Mouse (Mus musculus): ENCODE measurements around the gene 6030445D17Rik. TPM values are rescaled to one million over a fixed set of nuclear protein-coding genes. Genes with fewer than 3 reads are reported as not detected.
A peak's percentile ranks its signal among the peaks of the same experiment; 100 is the strongest.

The 6030445D17Rik gene
- polyA plus RNA-seq, 1 experiment from 2014 or later = not detected

DNA sequence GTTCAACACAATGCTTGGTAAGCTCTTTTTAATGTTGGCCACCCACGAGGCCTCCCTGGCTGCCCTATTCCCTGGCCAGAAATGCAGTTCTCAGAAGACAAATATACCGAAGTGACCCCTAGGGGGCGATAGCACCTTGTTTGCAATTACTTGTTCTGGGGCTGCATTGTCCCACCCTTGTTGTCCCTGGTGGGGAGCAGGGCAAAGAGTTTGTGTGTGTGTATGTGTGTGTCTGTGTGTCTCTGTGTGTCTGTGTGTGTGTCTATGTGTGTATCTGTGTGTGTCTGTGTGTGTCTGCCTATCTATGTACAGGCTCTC, 30.7 kb upstream of the 6030445D17Rik start:
- H3K9ac ChIP-seq (ENCODE audit: low read length) = no peak overlapping the region
- H3K36me3 ChIP-seq (ENCODE audit: control insufficient read depth, insufficient read depth) = no peaks in the 10 kb centered on the region
- H3K4me3 ChIP-seq (ENCODE audit: low read length) = no peak overlapping the region
- H3K4me1 ChIP-seq (ENCODE audit: control insufficient read depth, insufficient read depth, low read length) = no peaks in the 10 kb centered on the region
- no peaks in the 10 kb centered on the region for H3K9me3 ChIP-seq (replicated peaks; ENCODE audit: control insufficient read depth, low read length)
- WGBS = 4% methylated on average over 3 of the region's 3 CpGs
- peak overlapping the region; percentile 37; the same call in 1 of the 2 replicates for H3K27ac ChIP-seq (ENCODE audit: low read length)
- no peak for ATAC-seq (replicated peaks; ENCODE audit: extremely low read depth, insufficient read depth, low FRiP score)
- no peak overlapping the region for H3K4me2 ChIP-seq (ENCODE audit: low read depth, low read length)
- no peaks in the 10 kb centered on the region for H3K27me3 ChIP-seq (ENCODE audit: control insufficient read depth, insufficient read depth, low read length)

DNA sequence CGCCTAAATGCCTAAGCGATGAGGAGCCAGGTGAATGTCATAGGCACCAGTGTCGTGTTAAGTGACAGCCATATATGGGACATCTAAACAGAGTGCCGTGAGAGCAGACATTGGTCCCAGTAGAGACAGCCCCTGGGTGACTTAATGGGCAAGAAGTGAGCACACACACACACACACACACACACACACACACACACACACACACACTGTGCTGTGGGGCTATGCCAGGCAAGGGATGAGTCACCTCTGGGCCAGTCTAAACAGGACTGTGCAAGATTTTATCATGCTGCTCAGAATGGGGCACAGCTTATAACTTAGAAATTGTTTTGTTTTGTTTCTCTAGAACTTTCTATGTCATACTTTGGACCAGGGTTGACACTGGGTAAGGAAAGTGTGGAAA, 28.0 kb upstream of the 6030445D17Rik start:
- no peaks in the 10 kb centered on the region for H3K4me1 ChIP-seq (ENCODE audit: control insufficient read depth, insufficient read depth, low read length)
- no peak overlapping the region for H3K9ac ChIP-seq (ENCODE audit: low read length)
- H3K27ac ChIP-seq (ENCODE audit: low read length) = no peak overlapping the region
- no peak overlapping the region for H3K4me3 ChIP-seq (ENCODE audit: low read length)
- H3K36me3 ChIP-seq (ENCODE audit: control insufficient read depth, insufficient read depth) = no peaks in the 10 kb centered on the region
- no peaks in the 10 kb centered on the region for H3K27me3 ChIP-seq (ENCODE audit: control insufficient read depth, insufficient read depth, low read length)
- H3K4me2 ChIP-seq (ENCODE audit: low read depth, low read length) = no peak overlapping the region
- H3K9me3 ChIP-seq (replicated peaks; ENCODE audit: control insufficient read depth, low read length) = no peaks in the 10 kb centered on the region
- WGBS = 66% methylated on average over 4 of the region's 4 CpGs
- no peak for ATAC-seq (replicated peaks; ENCODE audit: extremely low read depth, insufficient read depth, low FRiP score)

DNA sequence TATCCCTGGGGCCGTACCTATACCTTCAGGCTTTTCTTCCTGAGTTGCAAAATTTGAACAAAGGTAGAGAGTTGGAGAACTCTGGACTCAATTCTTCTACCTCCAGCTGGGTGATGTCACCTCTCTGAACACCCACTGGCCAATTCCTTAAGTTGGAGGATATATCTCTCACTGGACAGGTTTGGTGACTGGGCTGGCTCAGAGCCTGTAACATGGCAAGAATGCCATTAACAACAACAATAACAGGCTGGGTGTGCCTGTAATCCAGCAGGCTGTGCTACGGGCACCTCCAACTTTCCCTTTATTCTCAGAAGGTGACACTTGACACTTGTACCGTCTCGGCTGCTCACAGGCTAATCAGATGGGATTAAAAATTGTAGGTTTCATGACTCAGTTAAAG, 22.9 kb upstream of the 6030445D17Rik start:
- Histone ChIP-seq H3K9ac (ENCODE audit: low read length) (no peak overlapping the region), H3K27ac (ENCODE audit: low read length) (no peak overlapping the region), H3K4me2 (ENCODE audit: low read depth, low read length) (no peak overlapping the region), H3K4me1 (ENCODE audit: control insufficient read depth, insufficient read depth, low read length) (no peaks in the 10 kb centered on the region), H3K36me3 (ENCODE audit: control insufficient read depth, insufficient read depth) (no peaks in the 10 kb centered on the region), H3K27me3 (ENCODE audit: control insufficient read depth, insufficient read depth, low read length) (no peaks in the 10 kb centered on the region), H3K4me3 (ENCODE audit: low read length) (no peak overlapping the region), H3K9me3 (replicated peaks; ENCODE audit: control insufficient read depth, low read length) (no peaks in the 10 kb centered on the region)
- ATAC-seq (replicated peaks; ENCODE audit: extremely low read depth, insufficient read depth, low FRiP score) = no peak
- WGBS = 78% methylated on average over 4 of the region's 4 CpGs

DNA sequence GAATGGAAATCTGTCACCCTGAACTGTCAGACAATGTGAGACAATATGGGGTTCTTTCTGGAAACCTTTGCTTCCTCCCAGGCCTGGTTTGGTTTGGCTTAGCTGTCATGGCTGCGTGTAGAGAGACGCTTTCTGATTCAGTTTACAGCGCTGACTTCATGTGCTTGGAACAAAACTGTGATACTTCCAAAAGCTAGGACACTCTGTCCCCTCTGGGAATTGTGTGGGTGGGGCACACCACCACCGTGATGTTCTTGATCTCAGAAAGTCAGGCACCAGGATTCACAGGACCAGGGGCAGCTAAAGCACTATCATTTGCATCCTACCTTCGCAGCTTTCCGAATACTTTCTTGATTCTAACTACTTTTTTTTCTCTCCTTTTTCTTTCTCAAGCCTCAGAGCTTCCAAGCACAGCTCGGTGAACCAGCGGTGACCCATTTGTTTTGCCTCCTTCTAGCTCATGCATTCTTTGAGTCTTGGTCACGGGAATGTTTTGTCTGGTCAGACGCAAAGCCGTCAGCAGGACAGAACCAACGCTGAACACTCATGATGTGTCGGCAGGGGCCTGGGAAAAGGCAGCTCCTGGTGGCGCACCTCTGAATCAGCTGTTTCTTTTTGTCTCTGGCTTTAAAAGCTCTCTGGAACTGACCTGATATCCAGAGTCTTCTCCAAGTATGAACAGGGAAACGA, 20.6 kb upstream of the 6030445D17Rik start:
- Histone ChIP-seq H3K36me3 (ENCODE audit: control insufficient read depth, insufficient read depth) (no peaks in the 10 kb centered on the region), H3K4me2 (ENCODE audit: low read depth, low read length) (no peak overlapping the region), H3K4me1 (ENCODE audit: control insufficient read depth, insufficient read depth, low read length) (no peaks in the 10 kb centered on the region), H3K9ac (ENCODE audit: low read length) (no peak overlapping the region), H3K4me3 (ENCODE audit: low read length) (no peak overlapping the region), H3K27ac (ENCODE audit: low read length) (no peak overlapping the region), H3K9me3 (replicated peaks; ENCODE audit: control insufficient read depth, low read length) (no peaks in the 10 kb centered on the region), H3K27me3 (ENCODE audit: control insufficient read depth, insufficient read depth, low read length) (no peaks in the 10 kb centered on the region)
- no peak for ATAC-seq (replicated peaks; ENCODE audit: extremely low read depth, insufficient read depth, low FRiP score)
- 53% methylated on average over 15 of the region's 15 CpGs for WGBS

DNA sequence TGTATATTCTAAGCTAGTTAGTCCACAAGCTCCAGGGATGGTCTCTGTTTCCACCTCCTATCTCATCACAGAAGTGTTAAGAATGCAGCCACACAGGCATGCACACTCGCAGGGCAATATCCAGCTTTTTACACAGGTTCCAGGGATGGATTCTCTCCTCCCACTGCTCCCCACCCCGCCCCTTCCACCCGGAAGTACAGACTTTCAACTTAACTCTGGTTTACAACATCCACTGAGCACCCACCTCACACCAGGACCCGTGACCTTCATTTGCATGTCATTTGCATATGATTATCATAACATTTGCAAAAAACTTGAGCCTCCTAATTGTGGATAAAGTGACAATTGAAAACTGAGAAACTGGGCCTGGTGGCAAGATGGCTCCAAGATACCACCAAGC, 17.5 kb upstream of the 6030445D17Rik start:
- WGBS = 67% methylated on average over 4 of the region's 4 CpGs
- no peak for ATAC-seq (replicated peaks; ENCODE audit: extremely low read depth, insufficient read depth, low FRiP score)
- Histone ChIP-seq H3K4me1 (ENCODE audit: control insufficient read depth, insufficient read depth, low read length) (no peaks in the 10 kb centered on the region), H3K9me3 (replicated peaks; ENCODE audit: control insufficient read depth, low read length) (no peaks in the 10 kb centered on the region), H3K36me3 (ENCODE audit: control insufficient read depth, insufficient read depth) (no peaks in the 10 kb centered on the region), H3K4me3 (ENCODE audit: low read length) (no peak overlapping the region), H3K27me3 (ENCODE audit: control insufficient read depth, insufficient read depth, low read length) (no peaks in the 10 kb centered on the region), H3K9ac (ENCODE audit: low read length) (no peak overlapping the region), H3K27ac (ENCODE audit: low read length) (no peak overlapping the region), H3K4me2 (ENCODE audit: low read depth, low read length) (no peak overlapping the region)

DNA sequence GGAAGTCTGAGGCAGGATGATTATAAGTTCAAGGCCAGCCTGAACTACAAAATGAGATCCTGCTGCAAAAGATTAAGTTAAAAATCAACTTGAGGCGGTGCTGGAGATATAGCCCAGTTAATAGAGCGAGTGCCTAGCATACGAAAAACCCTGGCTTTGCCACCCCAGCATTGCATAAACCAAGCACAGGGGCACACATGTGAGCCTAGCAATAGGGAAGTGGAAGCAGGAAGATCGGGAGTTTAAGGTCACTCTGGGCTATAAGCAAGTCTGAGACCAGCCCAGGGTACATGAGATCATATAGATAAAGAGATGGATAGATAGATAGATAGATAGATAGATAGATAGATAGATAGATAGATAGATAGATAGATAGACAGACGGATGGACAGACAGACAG, 12.3 kb upstream of the 6030445D17Rik start:
- ATAC-seq (replicated peaks; ENCODE audit: extremely low read depth, insufficient read depth, low FRiP score) = no peak
- 83% methylated on average over 5 of the region's 5 CpGs for WGBS

DNA sequence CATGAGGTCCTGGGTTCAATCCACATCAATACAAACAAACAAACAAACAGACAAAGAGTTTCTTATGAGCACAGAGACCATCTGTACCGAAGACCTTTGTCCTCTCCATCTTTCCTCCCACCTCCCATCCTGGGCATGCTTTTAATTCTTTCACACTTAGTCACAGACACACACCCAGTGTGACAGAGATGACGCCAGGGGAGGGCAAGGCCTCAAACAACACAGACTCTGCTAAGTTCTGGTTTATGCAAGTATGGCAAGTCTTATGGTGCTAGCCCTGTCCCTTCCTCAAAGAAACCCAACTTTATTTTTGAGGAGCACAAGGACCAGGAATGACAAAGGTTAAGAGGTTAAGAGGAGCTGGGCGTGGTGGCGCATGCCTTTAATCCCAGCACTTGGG, 11.8 kb upstream of the 6030445D17Rik start:
- H3K4me3 ChIP-seq (ENCODE audit: low read length) = no peak overlapping the region
- no peaks in the 10 kb centered on the region for H3K9me3 ChIP-seq (replicated peaks; ENCODE audit: control insufficient read depth, low read length)
- no peaks in the 10 kb centered on the region for H3K27me3 ChIP-seq (ENCODE audit: control insufficient read depth, insufficient read depth, low read length)
- no peak for ATAC-seq (replicated peaks; ENCODE audit: extremely low read depth, insufficient read depth, low FRiP score)
- no peaks in the 10 kb centered on the region for H3K36me3 ChIP-seq (ENCODE audit: control insufficient read depth, insufficient read depth)
- H3K4me1 ChIP-seq (ENCODE audit: control insufficient read depth, insufficient read depth, low read length) = peaks cover 9% of the 10 kb centered on the region
- no peak overlapping the region for H3K9ac ChIP-seq (ENCODE audit: low read length)
- 69% methylated on average over 4 of the region's 4 CpGs for WGBS
- H3K4me2 ChIP-seq (ENCODE audit: low read depth, low read length) = no peak overlapping the region
- H3K27ac ChIP-seq (ENCODE audit: low read length) = no peak overlapping the region

More for the DNA sequence above, 12.3 kb upstream of the 6030445D17Rik start:
- Histone ChIP-seq H3K36me3 (ENCODE audit: control insufficient read depth, insufficient read depth) (no peaks in the 10 kb centered on the region), H3K4me2 (ENCODE audit: low read depth, low read length) (no peak overlapping the region), H3K9ac (ENCODE audit: low read length) (no peak overlapping the region), H3K27me3 (ENCODE audit: control insufficient read depth, insufficient read depth, low read length) (no peaks in the 10 kb centered on the region), H3K9me3 (replicated peaks; ENCODE audit: control insufficient read depth, low read length) (no peaks in the 10 kb centered on the region), H3K4me1 (ENCODE audit: control insufficient read depth, insufficient read depth, low read length) (peaks cover 5% of the 10 kb centered on the region), H3K27ac (ENCODE audit: low read length) (no peak overlapping the region), H3K4me3 (ENCODE audit: low read length) (no peak overlapping the region)

DNA sequence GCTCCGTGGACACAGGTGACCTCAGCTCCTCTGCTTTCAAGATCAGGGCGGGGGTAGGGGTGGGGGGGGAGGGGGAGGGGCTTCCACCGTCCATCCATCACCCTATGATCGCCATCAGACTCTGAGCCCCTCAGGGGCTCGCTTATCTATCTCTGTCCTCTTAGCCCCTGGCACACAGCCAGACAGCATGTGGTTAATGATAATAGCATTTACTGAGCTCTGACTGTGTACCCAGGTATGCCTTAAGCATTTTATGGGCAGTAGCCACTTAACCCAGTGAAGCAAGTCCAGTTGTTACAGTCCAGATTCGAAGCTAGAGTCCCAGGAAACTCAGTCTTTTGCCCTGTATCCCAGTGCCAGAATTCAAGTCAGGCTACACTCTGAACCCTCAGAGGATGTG, 10.5 kb upstream of the 6030445D17Rik start:
- Histone ChIP-seq H3K9ac (ENCODE audit: low read length) (no peak overlapping the region), H3K36me3 (ENCODE audit: control insufficient read depth, insufficient read depth) (no peaks in the 10 kb centered on the region), H3K27me3 (ENCODE audit: control insufficient read depth, insufficient read depth, low read length) (no peaks in the 10 kb centered on the region), H3K4me2 (ENCODE audit: low read depth, low read length) (no peak overlapping the region), H3K4me3 (ENCODE audit: low read length) (no peak overlapping the region), H3K9me3 (replicated peaks; ENCODE audit: control insufficient read depth, low read length) (no peaks in the 10 kb centered on the region), H3K27ac (ENCODE audit: low read length) (no peak overlapping the region), H3K4me1 (ENCODE audit: control insufficient read depth, insufficient read depth, low read length) (peaks cover 9% of the 10 kb centered on the region)
- ATAC-seq (replicated peaks; ENCODE audit: extremely low read depth, insufficient read depth, low FRiP score) = no peak
- 11% methylated on average over 6 of the region's 6 CpGs for WGBS

DNA sequence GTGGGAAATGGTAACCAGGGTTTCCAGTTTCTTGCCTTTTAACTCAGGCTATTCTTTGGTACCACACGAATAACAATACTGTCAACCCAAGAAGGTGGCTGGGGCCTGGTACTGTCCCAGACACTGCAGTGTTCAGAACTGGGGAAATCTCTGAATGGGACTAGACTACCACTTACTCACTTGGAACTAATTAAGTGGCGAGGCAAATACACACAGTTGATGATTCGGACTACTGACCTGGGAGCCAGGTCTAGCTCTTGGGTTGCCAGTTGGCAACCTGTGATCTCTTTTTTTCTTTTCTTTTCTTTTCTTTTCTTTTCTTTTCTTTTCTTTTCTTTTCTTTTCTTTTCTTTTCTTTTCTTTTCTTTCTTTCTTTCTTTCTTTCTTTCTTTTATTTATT, 9.8 kb upstream of the 6030445D17Rik start:
- H3K9ac ChIP-seq (ENCODE audit: low read length) = no peak overlapping the region
- WGBS = 87% methylated on average over 3 of the region's 3 CpGs
- no peaks in the 10 kb centered on the region for H3K9me3 ChIP-seq (replicated peaks; ENCODE audit: control insufficient read depth, low read length)
- H3K27me3 ChIP-seq (ENCODE audit: control insufficient read depth, insufficient read depth, low read length) = no peaks in the 10 kb centered on the region
- no peak overlapping the region for H3K27ac ChIP-seq (ENCODE audit: low read length)
- H3K4me3 ChIP-seq (ENCODE audit: low read length) = no peak overlapping the region
- peaks cover 9% of the 10 kb centered on the region for H3K4me1 ChIP-seq (ENCODE audit: control insufficient read depth, insufficient read depth, low read length)
- H3K36me3 ChIP-seq (ENCODE audit: control insufficient read depth, insufficient read depth) = no peaks in the 10 kb centered on the region
- H3K4me2 ChIP-seq (ENCODE audit: low read depth, low read length) = no peak overlapping the region
- no peak for ATAC-seq (replicated peaks; ENCODE audit: extremely low read depth, insufficient read depth, low FRiP score)
